Mouse (Mus musculus): Measurements from ENCODE around the gene Ephx4. TPM values are rescaled to one million over a fixed set of nuclear protein-coding genes. Genes with fewer than 3 reads are reported as not detected.

Ephx4 gene
- polyA plus RNA-seq, 1 experiment from 2014 or later: 1.4 TPM

DNA sequence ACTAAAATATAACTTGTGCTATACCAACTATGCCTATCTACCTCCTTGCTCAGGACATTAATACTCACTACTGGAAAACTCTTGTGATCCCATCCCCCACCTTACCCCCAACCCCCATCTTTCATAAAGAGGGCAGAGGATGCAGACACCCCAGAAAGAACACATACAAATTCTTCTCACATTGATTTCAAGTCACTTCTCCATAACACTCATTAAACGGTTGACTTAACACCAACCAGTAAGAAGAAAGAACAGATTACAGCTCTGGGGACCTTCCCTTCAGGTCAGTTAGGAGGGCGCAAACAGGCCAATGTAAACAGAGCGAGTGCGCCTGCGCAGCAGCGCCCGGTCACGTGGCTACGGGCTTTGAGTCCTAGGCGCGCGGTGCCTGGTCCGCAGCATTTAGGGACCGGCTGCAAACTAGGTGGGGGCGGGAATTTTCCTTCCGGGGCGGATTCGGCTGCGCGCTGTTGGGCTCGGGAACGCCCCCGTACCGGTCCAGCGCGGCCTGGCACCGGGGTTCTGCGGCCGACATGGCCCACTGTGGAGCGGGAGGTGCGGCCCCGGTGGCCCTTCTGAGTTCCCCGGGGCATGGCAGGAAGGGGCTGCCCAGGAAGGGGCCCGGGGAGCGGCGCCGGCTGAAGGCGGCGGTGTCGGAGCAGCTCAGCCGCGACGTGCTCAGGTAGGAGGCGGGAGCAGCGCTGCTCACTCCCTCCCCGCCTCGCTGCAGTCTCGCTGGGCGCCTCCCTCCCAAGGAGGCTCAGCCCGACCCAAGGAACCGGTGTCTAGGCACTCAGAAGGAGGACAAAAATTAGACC lies 35.1 kb downstream of the Ephx4 start, which contains the start of gene Btbd8:
Gene Btbd8 (plus strand): TSS at position 534 of the 818 bp plus-strand sequence.
- H3K4me3 ChIP-seq (ENCODE audit: low read depth, low read length): peak within 1 kb of the TSS; percentile 82
- no peaks in the 10 kb centered on the region for H3K36me3 ChIP-seq (ENCODE audit: control insufficient read depth, insufficient read depth, low read length)
- peak within 1 kb of the TSS; percentile 89 for H3K9ac ChIP-seq (replicated peaks; ENCODE audit: low read depth, low read length)
- no peaks in the 10 kb centered on the region; the same call in 1 of the 2 replicates for H3K4me1 ChIP-seq (ENCODE audit: control insufficient read depth, insufficient read depth, low read length)
- peak within 1 kb of the TSS; percentile 82 for H3K27ac ChIP-seq (ENCODE audit: low read length)
- under 1% methylated on average over 49 of the region's 51 CpGs for WGBS
- peak within 1 kb of the TSS; percentile 67 for H3K4me2 ChIP-seq (replicated peaks; ENCODE audit: low read depth, low read length)
- no peaks in the 10 kb centered on the region for H3K27me3 ChIP-seq (ENCODE audit: control insufficient read depth, insufficient read depth, low read length)
- peak; percentile 94 for ATAC-seq (ENCODE audit: insufficient number of reproducible peaks, insufficient read depth, low FRiP score, low read depth)
- no peaks in the 10 kb centered on the region for H3K9me3 ChIP-seq (ENCODE audit: control insufficient read depth, low read depth, low read length)

DNA sequence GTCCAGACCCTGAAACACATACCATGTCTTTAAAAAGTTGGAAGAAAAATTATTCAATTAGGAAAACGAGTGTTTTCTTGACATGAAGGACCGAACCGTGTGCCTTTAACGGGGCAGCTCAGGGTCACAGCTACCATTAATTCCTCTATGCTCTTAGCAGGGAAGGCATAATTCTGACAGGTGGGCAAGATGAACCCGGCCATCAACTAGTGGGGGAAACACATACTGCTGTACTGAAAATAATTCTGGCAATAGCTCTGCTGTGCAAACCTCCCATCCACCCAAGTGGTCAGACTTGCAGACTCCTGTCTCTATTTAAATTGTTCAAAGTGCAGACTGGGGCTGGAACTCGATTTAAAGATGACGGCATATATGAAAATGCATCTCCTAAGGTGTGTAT lies 35.8 kb downstream of the Ephx4 start:
- Histone ChIP-seq H3K9me3 (ENCODE audit: control insufficient read depth, low read depth, low read length) (no peaks in the 10 kb centered on the region), H3K4me3 (ENCODE audit: low read depth, low read length) (peak overlapping the region; percentile 82), H3K9ac (replicated peaks; ENCODE audit: low read depth, low read length) (peak overlapping the region; percentile 89), H3K27me3 (ENCODE audit: control insufficient read depth, insufficient read depth, low read length) (no peaks in the 10 kb centered on the region), H3K27ac (ENCODE audit: low read length) (peak overlapping the region; percentile 82; the same call in 1 of the 2 replicates), H3K4me2 (replicated peaks; ENCODE audit: low read depth, low read length) (peak overlapping the region; percentile 67), H3K4me1 (ENCODE audit: control insufficient read depth, insufficient read depth, low read length) (no peaks in the 10 kb centered on the region; the same call in 1 of the 2 replicates), H3K36me3 (ENCODE audit: control insufficient read depth, insufficient read depth, low read length) (no peaks in the 10 kb centered on the region)
- ATAC-seq (ENCODE audit: insufficient number of reproducible peaks, insufficient read depth, low FRiP score, low read depth): no peak
- WGBS: 18% methylated on average over 7 of the region's 7 CpGs

DNA sequence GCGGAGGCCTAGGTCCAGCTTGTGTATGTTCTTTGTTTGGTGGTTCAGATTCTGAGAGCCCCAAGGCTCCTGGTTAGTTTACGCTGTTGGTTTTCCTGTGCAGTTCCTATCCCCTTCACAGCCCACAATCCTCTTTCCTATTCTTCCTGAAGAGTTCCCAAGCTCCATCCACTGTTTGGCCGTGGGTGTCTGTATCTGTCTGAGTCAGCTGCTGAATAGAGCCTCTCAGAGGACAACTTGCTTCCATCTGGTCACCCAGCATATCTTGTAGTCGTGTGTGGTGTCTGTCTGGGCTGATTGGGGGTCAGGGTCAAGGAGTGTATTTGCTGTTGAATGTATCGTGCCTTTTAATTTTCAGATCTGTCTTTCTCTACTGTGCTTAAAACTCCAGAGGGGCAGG lies 39.3 kb downstream of the Ephx4 start:
- Histone ChIP-seq H3K4me2 (replicated peaks; ENCODE audit: low read depth, low read length) (no peak overlapping the region), H3K4me3 (ENCODE audit: low read depth, low read length) (no peak overlapping the region), H3K27ac (ENCODE audit: low read length) (no peak overlapping the region), H3K9me3 (ENCODE audit: control insufficient read depth, low read depth, low read length) (no peaks in the 10 kb centered on the region), H3K27me3 (ENCODE audit: control insufficient read depth, insufficient read depth, low read length) (no peaks in the 10 kb centered on the region), H3K36me3 (ENCODE audit: control insufficient read depth, insufficient read depth, low read length) (no peaks in the 10 kb centered on the region), H3K4me1 (ENCODE audit: control insufficient read depth, insufficient read depth, low read length) (no peaks in the 10 kb centered on the region; the same call in 1 of the 2 replicates), H3K9ac (replicated peaks; ENCODE audit: low read depth, low read length) (no peak overlapping the region)
- no peak for ATAC-seq (ENCODE audit: insufficient number of reproducible peaks, insufficient read depth, low FRiP score, low read depth)
- 72% methylated on average over 5 of the region's 5 CpGs for WGBS

DNA sequence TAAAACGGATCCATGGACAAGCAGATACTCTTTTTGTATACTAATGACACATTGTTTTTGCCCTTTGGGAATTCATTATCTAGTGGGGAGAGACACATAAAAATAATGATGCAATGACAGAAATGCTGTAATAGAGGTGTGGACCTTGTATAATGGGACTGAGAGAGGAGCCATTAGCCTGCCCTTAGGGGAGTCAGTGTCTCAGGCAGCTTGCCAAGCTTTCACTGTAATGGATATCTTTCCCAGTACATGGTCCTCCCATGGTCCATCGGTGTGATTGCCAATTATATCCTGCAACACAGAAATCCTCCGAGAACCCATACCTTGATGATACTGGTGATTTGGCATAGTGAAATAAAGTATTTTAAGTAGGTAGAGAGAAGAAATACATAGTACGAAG lies 41.7 kb downstream of the Ephx4 start:
- Histone ChIP-seq H3K9ac (replicated peaks; ENCODE audit: low read depth, low read length) (no peak overlapping the region), H3K4me2 (replicated peaks; ENCODE audit: low read depth, low read length) (no peak overlapping the region), H3K27ac (ENCODE audit: low read length) (no peak overlapping the region), H3K27me3 (ENCODE audit: control insufficient read depth, insufficient read depth, low read length) (no peaks in the 10 kb centered on the region), H3K36me3 (ENCODE audit: control insufficient read depth, insufficient read depth, low read length) (no peaks in the 10 kb centered on the region), H3K4me3 (ENCODE audit: low read depth, low read length) (no peak overlapping the region), H3K9me3 (ENCODE audit: control insufficient read depth, low read depth, low read length) (no peaks in the 10 kb centered on the region), H3K4me1 (ENCODE audit: control insufficient read depth, insufficient read depth, low read length) (no peaks in the 10 kb centered on the region)
- WGBS: 87% methylated on average over 4 of the region's 4 CpGs
- ATAC-seq (ENCODE audit: insufficient number of reproducible peaks, insufficient read depth, low FRiP score, low read depth): no peak

DNA sequence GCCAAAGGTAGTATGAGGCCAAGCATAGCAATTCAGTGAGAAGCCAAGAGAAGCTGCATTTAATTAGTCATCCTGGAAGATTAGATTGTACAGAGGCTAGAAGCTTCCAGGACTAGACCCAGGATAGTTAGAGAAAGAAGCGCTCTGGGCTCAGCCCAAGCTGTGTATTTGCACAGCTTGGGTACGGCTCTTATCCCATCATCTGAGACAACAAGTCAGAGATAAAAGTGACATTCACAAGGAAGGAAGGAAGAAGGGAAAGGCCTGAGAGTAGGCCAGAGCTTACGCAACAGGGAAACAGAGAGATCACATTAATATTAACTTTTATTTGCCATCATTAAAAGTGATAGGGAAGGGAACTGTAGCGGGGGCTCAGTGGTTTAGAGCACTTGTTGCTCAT lies 45.4 kb downstream of the Ephx4 start:
- 71% methylated on average over 4 of the region's 4 CpGs for WGBS
- H3K36me3 ChIP-seq (ENCODE audit: control insufficient read depth, insufficient read depth, low read length): no peaks in the 10 kb centered on the region

DNA sequence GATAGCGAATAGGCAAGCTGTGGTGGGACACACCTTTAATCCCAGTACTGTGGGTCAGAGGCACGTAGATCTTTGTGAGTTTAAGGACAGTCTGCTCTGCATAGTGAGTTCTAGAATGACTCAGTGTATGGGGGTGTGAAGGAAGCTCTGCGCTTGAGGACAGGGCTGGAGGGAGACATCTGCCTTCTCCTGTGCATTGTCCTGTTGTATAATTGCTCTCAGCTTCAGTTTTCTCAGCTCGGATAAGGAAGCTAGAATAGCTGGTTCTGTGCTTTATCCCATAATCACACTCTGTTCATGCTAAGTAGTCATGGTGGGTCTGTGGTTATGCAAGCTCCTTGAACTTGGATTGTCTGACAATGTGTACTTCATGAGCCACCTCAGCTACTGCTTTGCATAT lies 46.2 kb downstream of the Ephx4 start:
- Histone ChIP-seq H3K4me2 (replicated peaks; ENCODE audit: low read depth, low read length) (no peak overlapping the region), H3K4me3 (ENCODE audit: low read depth, low read length) (no peak overlapping the region), H3K27ac (ENCODE audit: low read length) (no peak overlapping the region), H3K27me3 (ENCODE audit: control insufficient read depth, insufficient read depth, low read length) (no peaks in the 10 kb centered on the region), H3K9ac (replicated peaks; ENCODE audit: low read depth, low read length) (no peak overlapping the region), H3K9me3 (ENCODE audit: control insufficient read depth, low read depth, low read length) (no peaks in the 10 kb centered on the region), H3K4me1 (ENCODE audit: control insufficient read depth, insufficient read depth, low read length) (no peaks in the 10 kb centered on the region), H3K36me3 (ENCODE audit: control insufficient read depth, insufficient read depth, low read length) (no peaks in the 10 kb centered on the region)
- 86% methylated on average over 4 of the region's 4 CpGs for WGBS
- ATAC-seq (ENCODE audit: insufficient number of reproducible peaks, insufficient read depth, low FRiP score, low read depth): no peak

More for the DNA sequence above, 45.4 kb downstream of the Ephx4 start:
- no peak for ATAC-seq (ENCODE audit: insufficient number of reproducible peaks, insufficient read depth, low FRiP score, low read depth)
- H3K9ac ChIP-seq (replicated peaks; ENCODE audit: low read depth, low read length): no peak overlapping the region
- no peak overlapping the region for H3K4me3 ChIP-seq (ENCODE audit: low read depth, low read length)
- H3K27me3 ChIP-seq (ENCODE audit: control insufficient read depth, insufficient read depth, low read length): no peaks in the 10 kb centered on the region
- no peaks in the 10 kb centered on the region for H3K4me1 ChIP-seq (ENCODE audit: control insufficient read depth, insufficient read depth, low read length)
- no peak overlapping the region for H3K27ac ChIP-seq (ENCODE audit: low read length)
- no peaks in the 10 kb centered on the region for H3K9me3 ChIP-seq (ENCODE audit: control insufficient read depth, low read depth, low read length)
- no peak overlapping the region for H3K4me2 ChIP-seq (replicated peaks; ENCODE audit: low read depth, low read length)

DNA sequence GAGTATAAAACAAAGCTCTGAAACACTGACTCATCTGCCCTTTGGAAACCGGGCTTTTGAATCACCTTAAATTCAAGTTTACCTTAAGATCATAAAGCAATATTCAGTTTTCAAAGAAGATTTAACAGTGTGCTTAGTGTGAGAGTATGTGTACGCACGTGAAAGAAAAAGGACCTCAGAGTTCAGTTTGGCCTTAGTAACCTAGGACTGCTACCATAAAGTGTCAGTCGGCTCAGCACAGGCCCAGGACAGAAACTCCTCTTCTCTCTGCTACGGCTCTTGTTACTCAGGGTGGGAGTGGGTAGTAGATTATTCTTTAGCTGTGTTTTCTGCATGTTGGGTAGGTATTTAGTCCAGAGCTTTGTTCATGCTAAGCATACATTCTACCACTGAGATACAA lies 47.1 kb downstream of the Ephx4 start:
- ATAC-seq (ENCODE audit: insufficient number of reproducible peaks, insufficient read depth, low FRiP score, low read depth): no peak
- Histone ChIP-seq H3K9ac (replicated peaks; ENCODE audit: low read depth, low read length) (no peak overlapping the region), H3K4me3 (ENCODE audit: low read depth, low read length) (no peak overlapping the region), H3K27ac (ENCODE audit: low read length) (no peak overlapping the region), H3K36me3 (ENCODE audit: control insufficient read depth, insufficient read depth, low read length) (no peaks in the 10 kb centered on the region), H3K4me2 (replicated peaks; ENCODE audit: low read depth, low read length) (no peak overlapping the region), H3K27me3 (ENCODE audit: control insufficient read depth, insufficient read depth, low read length) (no peaks in the 10 kb centered on the region), H3K4me1 (ENCODE audit: control insufficient read depth, insufficient read depth, low read length) (no peaks in the 10 kb centered on the region), H3K9me3 (ENCODE audit: control insufficient read depth, low read depth, low read length) (no peaks in the 10 kb centered on the region)
- WGBS: 84% methylated on average over 5 of the region's 5 CpGs

DNA sequence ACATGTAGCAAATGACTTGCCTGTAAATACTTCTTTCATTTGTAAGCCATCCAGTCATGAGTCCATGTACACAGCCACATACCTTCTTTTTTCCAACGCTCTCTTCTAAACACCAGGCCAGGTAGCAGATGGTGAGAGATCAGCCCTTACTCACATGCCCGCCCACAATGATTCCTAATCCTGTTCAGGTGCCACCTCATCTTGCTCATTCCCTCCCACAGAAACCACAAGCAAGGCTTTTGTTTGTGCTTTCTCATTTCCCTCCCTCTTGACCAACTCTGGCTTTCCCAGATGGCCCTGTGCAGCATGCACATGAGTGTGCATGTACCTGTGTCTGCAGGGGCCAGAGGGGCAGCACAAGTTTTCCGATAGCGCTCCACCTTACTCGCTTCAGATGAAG lies 47.8 kb downstream of the Ephx4 start:
- H3K27me3 ChIP-seq (ENCODE audit: control insufficient read depth, insufficient read depth, low read length): no peaks in the 10 kb centered on the region
- WGBS: 95% methylated on average over 5 of the region's 5 CpGs

More for the DNA sequence above, 47.8 kb downstream of the Ephx4 start:
- H3K4me1 ChIP-seq (ENCODE audit: control insufficient read depth, insufficient read depth, low read length): no peaks in the 10 kb centered on the region
- H3K27ac ChIP-seq (ENCODE audit: low read length): no peak overlapping the region
- H3K9ac ChIP-seq (replicated peaks; ENCODE audit: low read depth, low read length): no peak overlapping the region
- no peaks in the 10 kb centered on the region for H3K9me3 ChIP-seq (ENCODE audit: control insufficient read depth, low read depth, low read length)
- no peak overlapping the region for H3K4me3 ChIP-seq (ENCODE audit: low read depth, low read length)
- no peaks in the 10 kb centered on the region for H3K36me3 ChIP-seq (ENCODE audit: control insufficient read depth, insufficient read depth, low read length)
- H3K4me2 ChIP-seq (replicated peaks; ENCODE audit: low read depth, low read length): no peak overlapping the region
- no peak for ATAC-seq (ENCODE audit: insufficient number of reproducible peaks, insufficient read depth, low FRiP score, low read depth)

Data from stomach, embryonic 14.5 days (tissue).